ENCODE assay signal across 9 mouse cellular contexts in the genomic region with DNA sequence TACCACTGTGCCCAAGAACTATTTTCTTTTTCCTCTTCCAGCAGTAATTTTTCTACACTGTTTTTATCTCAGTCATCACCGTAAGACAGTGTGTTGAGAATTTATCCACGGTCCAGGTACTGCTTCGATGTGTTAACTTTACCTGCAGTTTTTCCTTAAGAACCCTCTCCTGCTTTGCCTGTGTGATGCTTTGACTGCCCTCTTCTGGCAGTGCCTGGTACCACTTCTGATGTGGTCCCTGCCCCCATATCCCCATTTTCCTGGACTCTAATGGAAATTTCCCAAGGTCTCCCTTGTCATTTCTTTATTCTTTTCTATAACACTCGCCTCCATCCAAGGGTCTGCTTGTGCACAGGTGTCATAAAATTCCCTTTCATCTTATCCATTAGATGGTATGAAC. TPM values are rescaled to one million over a fixed set of nuclear protein-coding genes. Genes with fewer than 3 reads are reported as not detected.
A peak's percentile ranks its signal among the peaks of the same experiment; 100 is the strongest.
DNase-seq lines count a peak whose midpoint lies in the region; ATAC-seq lines count a peak whose summit lies in the region.
"Had no signal": no experiment of that assay in that cellular context is flagged by ENCODE, and none has a peak within 500 bp of the region (broad histone marks: within the 10 kb centered on the region; RNA-seq: fewer than 3 reads in every experiment).

No protein-coding gene starts in this region.

- H3K9me3 ChIP-seq in forebrain, embryonic 10.5 days = no peaks in the 10 kb centered on the region
- no peaks in the 10 kb centered on the region for H3K9me3 ChIP-seq in forebrain, embryonic 15.5 days
- H3K9me3 ChIP-seq: neural tube, embryonic 12.5 days had no signal

- no peak overlapping the region for H3K4me2 ChIP-seq in forebrain, embryonic 15.5 days (replicated peaks)
- H3K4me2 ChIP-seq: neural tube, embryonic 12.5 days had no signal

- intact Hi-C loops in heart, postnatal 25 days (cut with DNase I) = loop anchor here (5.0 kb wide), 1 partner anchor 106 kb away; no protein-coding TSS in a partner anchor

- peak; percentile 37 for DNase-seq in forebrain, embryonic 10.5 days (ENCODE audit: extremely low spot score, low spot score)
- DNase-seq in ovary, postnatal 36 days (ENCODE audit: low spot score) = peak; percentile 51
- no peak for DNase-seq in ovary, postnatal 10 days (ENCODE audit: low spot score)
- DNase-seq in cerebellum, adult 8-10 months = peak; percentile 59
- DNase-seq in heart, postnatal 25 days (ENCODE audit: low spot score) = peak; percentile 17
- peak; percentile 49 to 56 for DNase-seq in lung, adult 18-20 months
- peak; percentile 67 for DNase-seq in splenic B cell, adult 2 months (ENCODE audit: low read depth, low spot score)

- no peak overlapping the region for H3K4me3 ChIP-seq in forebrain, embryonic 10.5 days
- no peak overlapping the region for H3K4me3 ChIP-seq in forebrain, embryonic 15.5 days
- H3K4me3 ChIP-seq: neural tube, embryonic 12.5 days had no signal

- no peak overlapping the region for H3K9ac ChIP-seq in forebrain, embryonic 15.5 days (replicated peaks)
- H3K9ac ChIP-seq: neural tube, embryonic 12.5 days had no signal

- ATAC-seq in forebrain, embryonic 15.5 days (replicated peaks) = no peak

- no peak overlapping the region for H3K27ac ChIP-seq in forebrain, embryonic 10.5 days
- H3K27ac ChIP-seq in forebrain, embryonic 15.5 days (replicated peaks) = no peak overlapping the region
- H3K27ac ChIP-seq: neural tube, embryonic 12.5 days had no signal

- 55% methylated on average over 4 of the region's 4 CpGs for WGBS in forebrain, embryonic 10.5 days
- WGBS in forebrain, embryonic 15.5 days = 41% methylated on average over 4 of the region's 4 CpGs

- peaks cover 20% of the 10 kb centered on the region for H3K4me1 ChIP-seq in forebrain, embryonic 10.5 days
- H3K4me1 ChIP-seq in forebrain, embryonic 15.5 days = peaks cover 14% of the 10 kb centered on the region

- H3K27me3 ChIP-seq in forebrain, embryonic 10.5 days (ENCODE audit: poor library complexity, severe bottlenecking) = no peaks in the 10 kb centered on the region
- no peaks in the 10 kb centered on the region for H3K27me3 ChIP-seq in forebrain, embryonic 15.5 days
- H3K27me3 ChIP-seq in splenic B cell, adult 2 months (ENCODE audit: control insufficient read depth, insufficient read depth, low read length, poor library complexity, severe bottlenecking) = no peaks in the 10 kb centered on the region
- H3K27me3 ChIP-seq: neural tube, embryonic 12.5 days had no signal

- H3K36me3 ChIP-seq in forebrain, embryonic 10.5 days (replicated peaks) = no peaks in the 10 kb centered on the region
- no peaks in the 10 kb centered on the region for H3K36me3 ChIP-seq in forebrain, embryonic 15.5 days
- no peaks in the 10 kb centered on the region for H3K36me3 ChIP-seq in splenic B cell, adult 2 months (ENCODE audit: control insufficient read depth, insufficient read depth, low read length, poor library complexity, severe bottlenecking)
- H3K36me3 ChIP-seq: neural tube, embryonic 12.5 days had no signal

RNA-seq across cellular contexts. Expression of gene Sh3glb1, which starts 3.3 kb away (rescaled TPM):
- polyA plus RNA-seq in forebrain, embryonic 10.5 days (2016; fragmentation: Nextera tagmentation; extraction: Ambion mirVana) = 57.5 and 58.6 TPM in 2 replicates
- polyA plus RNA-seq in forebrain, embryonic 15.5 days (2015; fragmentation: Nextera tagmentation; extraction: Ambion mirVana) = 92.1 and 96.7 TPM in 2 replicates
- total RNA-seq in heart, postnatal 25 days (2021) = 100 to 1,000 TPM; 330 to 353 TPM

RNA-seq across cellular contexts. Expression of gene Clca3a1, which starts 37.3 kb away (rescaled TPM):
- polyA plus RNA-seq in forebrain, embryonic 10.5 days (2016; fragmentation: Nextera tagmentation; extraction: Ambion mirVana) = not detected in 2 replicates
- polyA plus RNA-seq in forebrain, embryonic 15.5 days (2015; fragmentation: Nextera tagmentation; extraction: Ambion mirVana) = 0.34 and 0.59 TPM in 2 replicates
- total RNA-seq in heart, postnatal 25 days (2021) = 1 to 10 TPM; 1.0 to 1.1 TPM
